Mouse (Mus musculus) embryonic facial prominence, embryonic 14.5 days (tissue): Measurements from ENCODE around the gene Pigt. TPM values are rescaled to one million over a fixed set of nuclear protein-coding genes. Genes with fewer than 3 reads are reported as not detected.
A peak's percentile ranks its signal among the peaks of the same experiment; 100 is the strongest.

Source experiments
- ATAC-seq: fragments of 200-750 bp; cut with Nextera tagmentation; 2 replicates; pipeline ENCODE4 v1.8.0; 2017; ENCODE audit warnings: low read depth, moderate number of reproducible peaks, moderate TSS enrichment
- DNase-seq: peaks from one replicate; pipeline ENCODE4 v3.0.0-alpha.2; 2015; ENCODE audit warnings: low spot score
- H3K27ac ChIP-seq: fragments of 300-500 bp; sonication (generic); replicated peaks from 2 replicates; pipeline ENCODE4 v1.5.1; 2014; ENCODE audit warnings: low read depth, mild to moderate bottlenecking, low read length, moderate library complexity
- H3K27me3 ChIP-seq: fragments of 300-500 bp; sonication (generic); replicated peaks from 2 replicates; pipeline ENCODE4 v1.6.1; 2014; ENCODE audit warnings: low read length; ENCODE audit not compliant: control insufficient read depth, insufficient read depth
- H3K36me3 ChIP-seq: fragments of 300-500 bp; sonication (generic); 2 replicates; pipeline ENCODE4 v1.6.1; 2014; ENCODE audit warnings: low read length, mixed read lengths; ENCODE audit not compliant: control insufficient read depth, insufficient read depth
- H3K4me1 ChIP-seq: fragments of 300-500 bp; sonication (generic); 2 replicates; pipeline ENCODE4 v1.6.1; 2014; ENCODE audit warnings: antibody characterized with exemption, low read length; ENCODE audit not compliant: control insufficient read depth, insufficient read depth
- H3K4me2 ChIP-seq: fragments of 300-500 bp; sonication (generic); 2 replicates; pipeline ENCODE4 v1.6.1; 2014; ENCODE audit warnings: low read depth, mild to moderate bottlenecking, low read length, moderate library complexity, mixed read lengths
- H3K4me3 ChIP-seq: fragments of 300-500 bp; sonication (generic); 2 replicates; pipeline ENCODE4 v1.5.1; 2014; ENCODE audit warnings: low read depth, mild to moderate bottlenecking, low read length
- H3K9ac ChIP-seq: fragments of 300-500 bp; sonication (generic); 2 replicates; pipeline ENCODE4 v1.6.1; 2014; ENCODE audit warnings: low read depth, mild to moderate bottlenecking, low read length, moderate library complexity, mixed read lengths
- H3K9me3 ChIP-seq: fragments of 300-500 bp; sonication (generic); 2 replicates; pipeline ENCODE4 v1.6.1; 2016; ENCODE audit warnings: low read length; ENCODE audit not compliant: control insufficient read depth
- WGBS: fragments of 180-500 bp; shearing (Covaris S2); extraction: QIAGEN DNeasy Blood & Tissue Kit; methylation state at CpG from one replicate; pipeline ENCODE4 v1.1.7; 2014; 5-methylcytosine and 5-hydroxymethylcytosine counted together
- polyA plus RNA-seq: library from polyadenylated mRNA; unstranded; fragments of >200 nt; fragmentation: Nextera tagmentation; extraction: Ambion mirVana; gene quantifications from 2 replicates; pipeline ENCODE4 v1.2.1, GENCODE M21; 2014

The Pigt gene
- polyA plus RNA-seq, result 72.9 and 76.9 TPM in 2 replicates

GRCm38 (mm10) chr2:164496847-164497690 lies at the start of gene Pigt:
Gene Pigt (plus strand): TSS chr2:164497520.
- 7% methylated on average over 29 of the region's 43 CpGs for WGBS
- H3K27ac ChIP-seq, result 0 out of 2 replicates have a peak within 1 kb of the TSS, but pooled peaks have one; percentile 16

GRCm38 (mm10) chr2:164448140-164448539 lies 49.2 kb upstream of the Pigt start:
- H3K4me2 ChIP-seq, result no peak overlapping the region
- no peak overlapping the region for H3K9ac ChIP-seq
- H3K27me3 ChIP-seq, result no peaks in the 10 kb centered on the region
- 82% methylated on average over 1 of the region's 1 CpGs for WGBS
- DNase-seq (no peak), ATAC-seq (no peak)
- H3K9me3 ChIP-seq, result peaks cover 4% of the 10 kb centered on the region; the same call in 1 of the 2 replicates
- no peak overlapping the region for H3K27ac ChIP-seq
- peaks cover 18% of the 10 kb centered on the region for H3K4me1 ChIP-seq
- H3K36me3 ChIP-seq, result no peaks in the 10 kb centered on the region
- H3K4me3 ChIP-seq, result no peak overlapping the region

More at GRCm38 (mm10) chr2:164496847-164497690, at the start of gene Pigt:
- peak; percentile 94 for ATAC-seq
- Histone ChIP-seq H3K4me1 (0 out of 2 replicates have a peak, but pooled peaks cover 12% of the 10 kb centered on the region), H3K4me2 (peak within 1 kb of the TSS; percentile 79), H3K4me3 (peak within 1 kb of the TSS; percentile 75), H3K36me3 (peaks cover 29% of the 10 kb centered on the region), H3K27me3 (no peaks in the 10 kb centered on the region), H3K9ac (peak within 1 kb of the TSS; percentile 71), H3K9me3 (no peaks in the 10 kb centered on the region)
- peak; percentile 94 for DNase-seq

- H3K36me3 ChIP-seq, result no peaks in the 10 kb centered on the region
- peak overlapping the region; percentile 65; the same call in 1 of the 2 replicates for H3K27ac ChIP-seq
- 52% methylated on average over 5 of the region's 5 CpGs for WGBS
- H3K4me1 ChIP-seq, result peaks cover 14% of the 10 kb centered on the region
- ATAC-seq (no peak), DNase-seq (peak; percentile 51)
- H3K4me2 ChIP-seq, result no peak overlapping the region
- H3K27me3 ChIP-seq, result no peaks in the 10 kb centered on the region
- peaks cover 4% of the 10 kb centered on the region; the same call in 1 of the 2 replicates for H3K9me3 ChIP-seq
- no peak overlapping the region for H3K4me3 ChIP-seq
- no peak overlapping the region for H3K9ac ChIP-seq
Observed at GRCm38 (mm10) chr2:164448921-164449320, 48.4 kb upstream of the Pigt start.

GRCm38 (mm10) chr2:164449341-164450042 lies 47.8 kb upstream of the Pigt start:
- H3K4me2 ChIP-seq, result no peak overlapping the region
- WGBS, result 72% methylated on average over 14 of the region's 14 CpGs
- H3K4me1 ChIP-seq, result peaks cover 14% of the 10 kb centered on the region
- ATAC-seq (peak; percentile 51; the same call in 1 of the 2 replicates), DNase-seq (peak; percentile 43)
- no peak overlapping the region for H3K4me3 ChIP-seq
- no peak overlapping the region for H3K9ac ChIP-seq
- no peaks in the 10 kb centered on the region for H3K36me3 ChIP-seq
- peaks cover 4% of the 10 kb centered on the region; the same call in 1 of the 2 replicates for H3K9me3 ChIP-seq
- peak overlapping the region; percentile 65 for H3K27ac ChIP-seq
- H3K27me3 ChIP-seq, result no peaks in the 10 kb centered on the region

GRCm38 (mm10) chr2:164452000-164452676 lies 45.2 kb upstream of the Pigt start:
- peaks cover 30% of the 10 kb centered on the region for H3K4me1 ChIP-seq
- DNase-seq (peak; percentile 78), ATAC-seq (peak; percentile 45)
- no peaks in the 10 kb centered on the region for H3K36me3 ChIP-seq
- H3K9ac ChIP-seq, result no peak overlapping the region
- 0 out of 2 replicates have a peak overlapping the region, but pooled peaks have one; percentile 35 for H3K27ac ChIP-seq
- peaks cover 4% of the 10 kb centered on the region; the same call in 1 of the 2 replicates for H3K9me3 ChIP-seq
- no peak overlapping the region for H3K4me3 ChIP-seq
- no peak overlapping the region for H3K4me2 ChIP-seq
- H3K27me3 ChIP-seq, result no peaks in the 10 kb centered on the region
- WGBS, result 21% methylated on average over 12 of the region's 13 CpGs

- 72% methylated on average over 14 of the region's 14 CpGs for WGBS
- H3K4me1 ChIP-seq, result peaks cover 30% of the 10 kb centered on the region
- no peaks in the 10 kb centered on the region for H3K36me3 ChIP-seq
Observed at GRCm38 (mm10) chr2:164453047-164453757, 44.1 kb upstream of the Pigt start.

GRCm38 (mm10) chr2:164453887-164454500 lies 43.3 kb upstream of the Pigt start:
- H3K27me3 ChIP-seq, result no peaks in the 10 kb centered on the region
- H3K4me2 ChIP-seq, result no peak overlapping the region
- ATAC-seq (no peak), DNase-seq (no peak)
- H3K36me3 ChIP-seq, result no peaks in the 10 kb centered on the region
- H3K27ac ChIP-seq, result no peak overlapping the region
- WGBS, result 59% methylated on average over 7 of the region's 7 CpGs
- no peak overlapping the region for H3K9ac ChIP-seq
- peaks cover 4% of the 10 kb centered on the region; the same call in 1 of the 2 replicates for H3K9me3 ChIP-seq
- H3K4me3 ChIP-seq, result no peak overlapping the region
- H3K4me1 ChIP-seq, result peaks cover 27% of the 10 kb centered on the region

More at GRCm38 (mm10) chr2:164453047-164453757, 44.1 kb upstream of the Pigt start:
- ATAC-seq (no peak), DNase-seq (no peak)
- no peak overlapping the region for H3K4me2 ChIP-seq
- H3K27ac ChIP-seq, result no peak overlapping the region
- no peaks in the 10 kb centered on the region for H3K27me3 ChIP-seq
- H3K4me3 ChIP-seq, result no peak overlapping the region
- no peak overlapping the region for H3K9ac ChIP-seq
- peaks cover 4% of the 10 kb centered on the region; the same call in 1 of the 2 replicates for H3K9me3 ChIP-seq
